ENCODE assay signal across 10 mouse cellular contexts in genomic region chr3:87993436-87993835, GRCm38 (mm10). TPM values are rescaled to one million over a fixed set of nuclear protein-coding genes. Genes with fewer than 3 reads are reported as not detected.
DNase-seq lines count a peak whose midpoint lies in the region; ATAC-seq and TF ChIP-seq lines count a peak whose summit lies in the region.
"Had no signal": no experiment of that assay in that cellular context is flagged by ENCODE, and none has a peak within 500 bp of the region (broad histone marks: within the 10 kb centered on the region; RNA-seq: fewer than 3 reads in every experiment).

No protein-coding gene starts in this region.

- ATAC-seq in heart, embryonic 11.5 days (replicated peaks; ENCODE audit: insufficient number of reproducible peaks, low FRiP score, low TSS enrichment), result no peak

- DNase-seq in adrenal gland, postnatal 25 days, result peak; percentile 56
- DNase-seq in adrenal gland, adult 2 months, result no peak
- DNase-seq in lung, postnatal 36 days, result peak; percentile 35
- no peak for DNase-seq in lung, adult 2 months
- DNase-seq in embryo, embryonic 10.5 days (ENCODE audit: low spot score), result peak; percentile 75
- peak; percentile 70 for DNase-seq in retina, postnatal 1 day
- DNase-seq in layer of hippocampus, adult 9-11 months, result no peak
- DNase-seq: cerebellum, adult 9-10 months; heart, adult 11 months had no signal

- 6% methylated on average over 5 of the region's 6 CpGs for WGBS in lung, adult 2 months
- under 1% methylated on average over 5 of the region's 6 CpGs for WGBS in heart, embryonic 11.5 days (ENCODE audit: insufficient replicate concordance)

- H3K36me3 ChIP-seq in heart, embryonic 11.5 days (ENCODE audit: control insufficient read depth, insufficient read depth, low read length), result no peaks in the 10 kb centered on the region

- no peak for TF ChIP-seq CTCF in lung, adult 2 months (IDR thresholded peaks at IDR 0.05; ENCODE audit: insufficient read depth, low read length)

- no peak overlapping the region for H3K9ac ChIP-seq in heart, embryonic 11.5 days (ENCODE audit: low read depth, low read length)

- no peak for TF ChIP-seq POLR2A in lung, adult 2 months (IDR thresholded peaks at IDR 0.05; ENCODE audit: borderline replicate concordance, extremely low read depth, low read depth, low read length)

- H3K4me2 ChIP-seq in heart, embryonic 11.5 days, result no peak overlapping the region

- no peak overlapping the region for H3K27ac ChIP-seq in heart, embryonic 11.5 days (ENCODE audit: low read depth, low read length)

- H3K9me3 ChIP-seq in heart, embryonic 11.5 days (replicated peaks; ENCODE audit: control insufficient read depth, low read length), result no peaks in the 10 kb centered on the region

- no peak overlapping the region for H3K4me3 ChIP-seq in lung, adult 2 months (replicated peaks; ENCODE audit: extremely low read depth, low read depth, low read length)
- H3K4me3 ChIP-seq in heart, embryonic 11.5 days (ENCODE audit: low read depth, low read length), result no peak overlapping the region

- H3K27me3 ChIP-seq in heart, embryonic 11.5 days (ENCODE audit: control insufficient read depth, insufficient read depth, low read length), result peaks cover 93% of the 10 kb centered on the region

- no peaks in the 10 kb centered on the region for H3K4me1 ChIP-seq in lung, adult 2 months (ENCODE audit: control insufficient read depth, insufficient read depth, low read length)
- H3K4me1 ChIP-seq in heart, embryonic 11.5 days (ENCODE audit: control insufficient read depth, insufficient read depth, low read length), result no peaks in the 10 kb centered on the region

RNA-seq across cellular contexts. Expression of gene Bcan, which starts 6.6 kb away (rescaled TPM):
- total RNA-seq in adrenal gland, postnatal 25 days (2021), result 62.8 and 74.9 TPM in 2 replicates
- 10 to 100 TPM; 52.6 to 54.9 TPM for total RNA-seq in adrenal gland, adult 2 months (2021)
- 127 and 132 TPM in 2 replicates for polyA plus RNA-seq in adrenal gland, adult 2 months (2012; rRNA removed)
- 7.2 and 8.3 TPM in 2 replicates for polyA plus RNA-seq in lung, adult 2 months (2012; rRNA removed)
- polyA plus RNA-seq in heart, embryonic 11.5 days (2014; fragmentation: Nextera tagmentation; extraction: Ambion mirVana), result not detected in 2 replicates

RNA-seq across cellular contexts. Expression of gene Nes, which starts 22.6 kb away (rescaled TPM):
- total RNA-seq in adrenal gland, postnatal 25 days (2021), result 8.7 and 9.3 TPM in 2 replicates
- 1 to 10 TPM; 7.0 to 9.2 TPM for total RNA-seq in adrenal gland, adult 2 months (2021)
- polyA plus RNA-seq in adrenal gland, adult 2 months (2012; rRNA removed), result 3.5 and 7.0 TPM in 2 replicates
- polyA plus RNA-seq in lung, adult 2 months (2012; rRNA removed), result 26.4 and 31.4 TPM in 2 replicates
- polyA plus RNA-seq in heart, embryonic 11.5 days (2014; fragmentation: Nextera tagmentation; extraction: Ambion mirVana), result 11.1 and 15.1 TPM in 2 replicates

RNA-seq across cellular contexts. Expression of gene Hapln2, which starts 33.9 kb away (rescaled TPM):
- not detected in 2 replicates for total RNA-seq in adrenal gland, postnatal 25 days (2021)
- not detected for total RNA-seq in adrenal gland, adult 2 months (2021)
- 0.65 TPM in 1 of 2 replicates, not detected in the other for polyA plus RNA-seq in adrenal gland, adult 2 months (2012; rRNA removed)
- 0.06 and 0.37 TPM in 2 replicates for polyA plus RNA-seq in lung, adult 2 months (2012; rRNA removed)
- not detected in 2 replicates for polyA plus RNA-seq in heart, embryonic 11.5 days (2014; fragmentation: Nextera tagmentation; extraction: Ambion mirVana)

RNA-seq across cellular contexts. Expression of gene Crabp2, which starts 45.0 kb away (rescaled TPM):
- not detected in 2 replicates for total RNA-seq in adrenal gland, postnatal 25 days (2021)
- total RNA-seq in adrenal gland, adult 2 months (2021), result under 1 TPM; 0.52 to 0.72 TPM
- polyA plus RNA-seq in adrenal gland, adult 2 months (2012; rRNA removed), result 0.47 TPM in 1 of 2 replicates, not detected in the other
- polyA plus RNA-seq in lung, adult 2 months (2012; rRNA removed), result 15.1 TPM in 1 of 2 replicates, not detected in the other
- 24.1 and 25.1 TPM in 2 replicates for polyA plus RNA-seq in heart, embryonic 11.5 days (2014; fragmentation: Nextera tagmentation; extraction: Ambion mirVana)

RNA-seq across cellular contexts. Expression of gene Gpatch4, which starts 49.5 kb away (rescaled TPM):
- 14.1 and 23.4 TPM in 2 replicates for total RNA-seq in adrenal gland, postnatal 25 days (2021)
- total RNA-seq in adrenal gland, adult 2 months (2021), result 10 to 100 TPM; 13.9 to 16.6 TPM
- 2.3 and 3.5 TPM in 2 replicates for polyA plus RNA-seq in adrenal gland, adult 2 months (2012; rRNA removed)
- 5.7 and 7.2 TPM in 2 replicates for polyA plus RNA-seq in lung, adult 2 months (2012; rRNA removed)
- 22.1 and 23.9 TPM in 2 replicates for polyA plus RNA-seq in heart, embryonic 11.5 days (2014; fragmentation: Nextera tagmentation; extraction: Ambion mirVana)

Comparison
In these comparisons a context has a peak if more than half of its experiments do, and no peak if none do; other contexts are left out.
1. DNase-seq: peak in adrenal gland, postnatal 25 days (single experiment), lung, postnatal 36 days (single experiment), embryo, embryonic 10.5 days (single experiment) and retina, postnatal 1 day (single experiment); none in adrenal gland, adult 2 months (single experiment), lung, adult 2 months (single experiment) and layer of hippocampus, adult 9-11 months (single experiment).
2. RNA of gene Bcan, which starts 6.6 kb away (polyA plus RNA-seq): 127 to 132 TPM in adrenal gland, adult 2 months; 7.2 to 8.3 TPM in lung, adult 2 months and not detected in heart, embryonic 11.5 days; every median in the first group is over 10 times any median in the second.